Mouse (Mus musculus): ENCODE results near the gene Foxo6. TPM values are rescaled to one million over a fixed set of nuclear protein-coding genes. Genes with fewer than 3 reads are reported as not detected.
A peak's percentile ranks its signal among the peaks of the same experiment; 100 is the strongest.

Gene Foxo6
- polyA plus RNA-seq, 1 experiment: not detected

GRCm38 (mm10) chr4:120291106-120291822, 4.1 kb upstream of the Foxo6 start:
- no peak overlapping the region for H3K27ac ChIP-seq (replicated peaks; ENCODE audit: low read depth, low read length)
- no peaks in the 10 kb centered on the region; the same call in 1 of the 2 replicates for H3K4me1 ChIP-seq (ENCODE audit: control insufficient read depth, insufficient read depth, insufficient read length, low read length)
- H3K4me3 ChIP-seq (ENCODE audit: insufficient read depth, low read depth, low read length): no peak overlapping the region

- H3K4me1 ChIP-seq (ENCODE audit: control insufficient read depth, insufficient read depth, insufficient read length, low read length): no peaks in the 10 kb centered on the region; the same call in 1 of the 2 replicates
- H3K4me3 ChIP-seq (ENCODE audit: insufficient read depth, low read depth, low read length): no peak overlapping the region
- no peak overlapping the region for H3K27ac ChIP-seq (replicated peaks; ENCODE audit: low read depth, low read length)
These were observed 3.3 kb upstream of the Foxo6 start for GRCm38 (mm10) chr4:120290486-120290885.

GRCm38 (mm10) chr4:120289181-120289965, 2.2 kb upstream of the Foxo6 start:
- Histone ChIP-seq H3K27ac (replicated peaks; ENCODE audit: low read depth, low read length) (no peak overlapping the region), H3K4me3 (ENCODE audit: insufficient read depth, low read depth, low read length) (no peak overlapping the region), H3K4me1 (ENCODE audit: control insufficient read depth, insufficient read depth, insufficient read length, low read length) (no peaks in the 10 kb centered on the region; the same call in 1 of the 2 replicates)

- Histone ChIP-seq H3K4me3 (ENCODE audit: insufficient read depth, low read depth, low read length) (peak overlapping the region; percentile 66), H3K27ac (replicated peaks; ENCODE audit: low read depth, low read length) (no peak overlapping the region), H3K4me1 (ENCODE audit: control insufficient read depth, insufficient read depth, insufficient read length, low read length) (no peaks in the 10 kb centered on the region; the same call in 1 of the 2 replicates)
These were observed 348 bp downstream of the Foxo6 start for GRCm38 (mm10) chr4:120286761-120287241.

GRCm38 (mm10) chr4:120285730-120286129, 1.4 kb downstream of the Foxo6 start:
- Histone ChIP-seq H3K27ac (replicated peaks; ENCODE audit: low read depth, low read length) (no peak overlapping the region), H3K4me1 (ENCODE audit: control insufficient read depth, insufficient read depth, insufficient read length, low read length) (no peaks in the 10 kb centered on the region; the same call in 1 of the 2 replicates), H3K4me3 (ENCODE audit: insufficient read depth, low read depth, low read length) (no peak overlapping the region)

GRCm38 (mm10) chr4:120285223-120285622, 1.9 kb downstream of the Foxo6 start:
- Histone ChIP-seq H3K4me3 (ENCODE audit: insufficient read depth, low read depth, low read length) (no peak overlapping the region), H3K27ac (replicated peaks; ENCODE audit: low read depth, low read length) (no peak overlapping the region), H3K4me1 (ENCODE audit: control insufficient read depth, insufficient read depth, insufficient read length, low read length) (no peaks in the 10 kb centered on the region; the same call in 1 of the 2 replicates)

- Histone ChIP-seq H3K4me3 (ENCODE audit: insufficient read depth, low read depth, low read length) (no peak overlapping the region), H3K27ac (replicated peaks; ENCODE audit: low read depth, low read length) (no peak overlapping the region), H3K4me1 (ENCODE audit: control insufficient read depth, insufficient read depth, insufficient read length, low read length) (no peaks in the 10 kb centered on the region; the same call in 1 of the 2 replicates)
These were observed 3.0 kb downstream of the Foxo6 start for GRCm38 (mm10) chr4:120284187-120284586.

- Histone ChIP-seq H3K4me3 (ENCODE audit: insufficient read depth, low read depth, low read length) (peak overlapping the region; percentile 32), H3K27ac (replicated peaks; ENCODE audit: low read depth, low read length) (no peak overlapping the region), H3K4me1 (ENCODE audit: control insufficient read depth, insufficient read depth, insufficient read length, low read length) (no peaks in the 10 kb centered on the region; the same call in 1 of the 2 replicates)
These were observed 4.0 kb downstream of the Foxo6 start for GRCm38 (mm10) chr4:120283141-120283540.

- no peak overlapping the region for H3K27ac ChIP-seq (replicated peaks; ENCODE audit: low read depth, low read length)
- H3K4me3 ChIP-seq (ENCODE audit: insufficient read depth, low read depth, low read length): peak overlapping the region; percentile 32
- H3K4me1 ChIP-seq (ENCODE audit: control insufficient read depth, insufficient read depth, insufficient read length, low read length): no peaks in the 10 kb centered on the region; the same call in 1 of the 2 replicates
These were observed 4.5 kb downstream of the Foxo6 start for GRCm38 (mm10) chr4:120282568-120283091.

GRCm38 (mm10) chr4:120281011-120281410, 6.1 kb downstream of the Foxo6 start:
- H3K4me1 ChIP-seq (ENCODE audit: control insufficient read depth, insufficient read depth, insufficient read length, low read length): no peaks in the 10 kb centered on the region
- no peak overlapping the region for H3K4me3 ChIP-seq (ENCODE audit: insufficient read depth, low read depth, low read length)

GRCm38 (mm10) chr4:120280432-120280831, 6.7 kb downstream of the Foxo6 start:
- no peak overlapping the region for H3K27ac ChIP-seq (replicated peaks; ENCODE audit: low read depth, low read length)
- H3K4me1 ChIP-seq (ENCODE audit: control insufficient read depth, insufficient read depth, insufficient read length, low read length): no peaks in the 10 kb centered on the region
- H3K4me3 ChIP-seq (ENCODE audit: insufficient read depth, low read depth, low read length): no peak overlapping the region

More at GRCm38 (mm10) chr4:120281011-120281410, 6.1 kb downstream of the Foxo6 start:
- H3K27ac ChIP-seq (replicated peaks; ENCODE audit: low read depth, low read length): no peak overlapping the region

GRCm38 (mm10) chr4:120277255-120277928, 9.8 kb downstream of the Foxo6 start:
- no peak overlapping the region for H3K4me3 ChIP-seq (ENCODE audit: insufficient read depth, low read depth, low read length)
- H3K27ac ChIP-seq (replicated peaks; ENCODE audit: low read depth, low read length): no peak overlapping the region
- no peaks in the 10 kb centered on the region; the same call in 1 of the 2 replicates for H3K4me1 ChIP-seq (ENCODE audit: control insufficient read depth, insufficient read depth, insufficient read length, low read length)

- H3K4me1 ChIP-seq (ENCODE audit: control insufficient read depth, insufficient read depth, insufficient read length, low read length): peaks cover 3% of the 10 kb centered on the region
- H3K4me3 ChIP-seq (ENCODE audit: insufficient read depth, low read depth, low read length): no peak overlapping the region
- H3K27ac ChIP-seq (replicated peaks; ENCODE audit: low read depth, low read length): no peak overlapping the region
These were observed 11.7 kb downstream of the Foxo6 start for GRCm38 (mm10) chr4:120275487-120275886.

- H3K27ac ChIP-seq (replicated peaks; ENCODE audit: low read depth, low read length): no peak overlapping the region
- peaks cover 3% of the 10 kb centered on the region for H3K4me1 ChIP-seq (ENCODE audit: control insufficient read depth, insufficient read depth, insufficient read length, low read length)
- no peak overlapping the region for H3K4me3 ChIP-seq (ENCODE audit: insufficient read depth, low read depth, low read length)
These were observed 13.6 kb downstream of the Foxo6 start for GRCm38 (mm10) chr4:120273594-120273993.
